Mouse (Mus musculus): Measurements from ENCODE around the gene Fstl1. TPM values are rescaled to one million over a fixed set of nuclear protein-coding genes. Genes with fewer than 3 reads are reported as not detected.

Fstl1 gene
- polyA plus RNA-seq (2014; fragmentation: Illumina TruSeq; extraction: RNeasy Lipid Tissue Mini Kit (QIAGEN cat#74804); ENCODE audit: low read depth, low replicate concordance) = 91.6 TPM

GRCm38 (mm10) chr16:37776860-37777651 lies at the start of gene Fstl1:
Gene Fstl1 (plus strand): TSS chr16:37776873.

GRCm38 (mm10) chr16:37861029-37861428 lies 84.4 kb downstream of the Fstl1 start, which contains the start of gene Gm36028:
Gene Gm36028 (minus strand): TSS chr16:37861146.

GRCm38 (mm10) chr16:37867791-37868505 lies 91.3 kb downstream of the Fstl1 start, which contains the start of gene Lrrc58:
Gene Lrrc58 (plus strand): TSS chr16:37868389.

Other genes starting within 250 kb of the Fstl1 start
- 9.6 TPM for gene Gtf2e1, start 237.1 kb upstream of the Fstl1 start, polyA plus RNA-seq (2014; fragmentation: Illumina TruSeq; extraction: RNeasy Lipid Tissue Mini Kit (QIAGEN cat#74804); ENCODE audit: low read depth, low replicate concordance)
- gene Rabl3, start 237.0 kb upstream of the Fstl1 start, polyA plus RNA-seq (2014; fragmentation: Illumina TruSeq; extraction: RNeasy Lipid Tissue Mini Kit (QIAGEN cat#74804); ENCODE audit: low read depth, low replicate concordance) = 7.1 TPM
- gene Hgd, start 196.7 kb upstream of the Fstl1 start, polyA plus RNA-seq (2014; fragmentation: Illumina TruSeq; extraction: RNeasy Lipid Tissue Mini Kit (QIAGEN cat#74804); ENCODE audit: low read depth, low replicate concordance) = 0.22 TPM
- 36.2 TPM for gene Ndufb4, start 122.4 kb upstream of the Fstl1 start, polyA plus RNA-seq (2014; fragmentation: Illumina TruSeq; extraction: RNeasy Lipid Tissue Mini Kit (QIAGEN cat#74804); ENCODE audit: low read depth, low replicate concordance)
- not detected for gene Gm36028, start 84.3 kb downstream of the Fstl1 start, polyA plus RNA-seq (2014; fragmentation: Illumina TruSeq; extraction: RNeasy Lipid Tissue Mini Kit (QIAGEN cat#74804); ENCODE audit: low read depth, low replicate concordance)
- gene Lrrc58, start 91.5 kb downstream of the Fstl1 start, polyA plus RNA-seq (2014; fragmentation: Illumina TruSeq; extraction: RNeasy Lipid Tissue Mini Kit (QIAGEN cat#74804); ENCODE audit: low read depth, low replicate concordance) = 36.2 TPM
- gene Gpr156, start 139.6 kb downstream of the Fstl1 start, polyA plus RNA-seq (2014; fragmentation: Illumina TruSeq; extraction: RNeasy Lipid Tissue Mini Kit (QIAGEN cat#74804); ENCODE audit: low read depth, low replicate concordance) = 1.6 TPM

All from adipose tissue, adult 10 weeks (tissue).